Mouse (Mus musculus) urinary bladder, postnatal 4 days (tissue): ENCODE data around the gene Six3.

Source experiments
- DNase-seq, 2 experiments: peaks; one replicate each; pipeline ENCODE4 v3.0.0; 2021 to 2022; ENCODE audit warnings: low spot score in 2 of 2

Gene Six3

DNA sequence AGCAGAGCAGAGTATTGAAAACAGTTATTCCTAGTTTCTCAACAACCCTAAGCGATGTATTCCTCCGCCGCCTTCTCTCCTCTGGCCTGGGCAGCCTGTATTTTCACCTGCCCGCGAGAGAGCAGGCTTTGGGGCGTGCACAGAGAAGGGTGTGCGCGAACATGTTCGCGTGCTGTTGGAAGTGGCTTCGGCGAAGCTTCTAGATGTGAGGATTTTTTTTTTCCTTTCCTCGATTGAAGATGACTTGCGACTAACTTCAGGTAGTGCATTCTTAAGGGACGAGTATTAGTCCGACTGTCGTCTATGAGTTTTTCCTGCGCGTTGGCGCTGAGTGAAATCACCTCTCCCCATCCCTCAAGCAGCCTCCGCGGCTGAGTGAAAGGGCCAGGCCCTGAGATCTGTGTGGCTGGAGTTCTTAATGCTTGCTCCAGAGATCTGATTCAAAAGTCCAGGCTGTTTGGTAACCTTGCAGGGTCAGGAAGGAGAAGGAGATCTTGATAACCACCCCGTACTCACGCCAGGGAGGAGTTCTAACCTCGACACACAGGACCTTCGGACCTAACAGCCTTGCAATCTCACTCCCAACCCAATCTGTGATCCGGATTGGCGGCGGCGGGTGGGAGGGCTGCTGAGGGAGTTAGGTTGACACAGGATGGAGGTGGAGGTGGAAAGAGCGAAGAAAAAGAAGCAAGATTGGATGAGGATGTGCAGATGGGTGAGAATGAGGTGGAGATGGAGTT is 712 bp upstream of the Six3 start:
- peak in 1 of 2 experiments; percentile 52 for DNase-seq

- peak in 1 of 2 experiments; percentile 58 for DNase-seq
These were observed 758 bp downstream of the Six3 start for GRCm38 (mm10) chr17:85614011-85614721.

GRCm38 (mm10) chr17:85614722-85615331 is 1.4 kb downstream of the Six3 start:
- peak in 1 of 2 experiments; percentile 54 for DNase-seq

- peak in 1 of 2 experiments; percentile 44 for DNase-seq
These were observed 2.2 kb downstream of the Six3 start for GRCm38 (mm10) chr17:85615586-85615985.

DNA sequence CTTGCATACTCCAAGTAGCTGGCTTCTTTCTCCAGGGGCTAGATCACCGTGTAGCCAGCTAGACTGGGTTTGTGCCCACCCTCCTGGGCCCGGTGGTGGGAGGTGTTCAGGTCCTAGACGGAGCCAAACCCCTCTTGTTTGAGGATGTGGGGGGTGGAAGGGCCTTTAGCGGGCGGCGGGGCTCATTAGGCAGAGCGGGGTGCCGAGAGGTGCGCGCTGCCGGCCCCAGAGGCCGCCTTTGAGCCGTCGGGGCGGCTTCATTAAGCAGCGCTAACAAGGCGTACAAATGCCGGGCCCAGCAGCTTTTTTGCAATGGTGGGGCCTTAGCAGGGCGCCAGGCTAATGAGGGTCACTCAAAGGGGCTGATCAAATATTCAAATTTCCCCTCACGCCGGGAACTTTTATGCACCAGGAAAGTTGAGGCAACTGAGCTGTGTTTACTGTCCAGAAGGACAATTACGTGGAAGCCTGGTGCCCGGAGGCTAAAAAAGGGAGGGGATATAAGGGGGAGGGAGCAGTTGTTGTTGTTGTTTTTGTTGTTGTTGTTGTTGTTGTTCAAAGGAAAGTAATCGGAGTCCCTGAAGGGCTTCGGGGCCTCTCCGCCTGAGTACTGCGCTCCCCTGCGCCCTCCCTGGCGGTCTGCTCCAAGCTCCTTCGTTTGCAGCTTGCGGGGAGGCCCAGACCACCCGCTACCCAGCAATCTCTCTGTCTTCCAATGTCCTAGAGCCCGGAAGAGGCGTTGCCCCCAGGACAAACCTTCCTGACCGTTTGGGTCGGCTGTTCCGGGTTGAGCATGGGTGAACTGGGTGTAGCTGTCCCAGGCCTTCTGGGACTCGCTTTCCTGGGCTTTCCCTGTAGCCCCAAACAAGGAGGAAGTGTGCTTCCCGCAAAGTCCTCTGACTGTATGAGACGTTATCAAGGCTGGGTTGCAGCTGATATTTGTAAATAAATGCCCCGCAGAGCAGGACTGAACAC is 3.4 kb downstream of the Six3 start:
- DNase-seq, result peak in 1 of 2 experiments; percentile 22

- peak in 1 of 2 experiments; percentile 41 for DNase-seq
These were observed 4.4 kb downstream of the Six3 start for GRCm38 (mm10) chr17:85617566-85618358.

DNA sequence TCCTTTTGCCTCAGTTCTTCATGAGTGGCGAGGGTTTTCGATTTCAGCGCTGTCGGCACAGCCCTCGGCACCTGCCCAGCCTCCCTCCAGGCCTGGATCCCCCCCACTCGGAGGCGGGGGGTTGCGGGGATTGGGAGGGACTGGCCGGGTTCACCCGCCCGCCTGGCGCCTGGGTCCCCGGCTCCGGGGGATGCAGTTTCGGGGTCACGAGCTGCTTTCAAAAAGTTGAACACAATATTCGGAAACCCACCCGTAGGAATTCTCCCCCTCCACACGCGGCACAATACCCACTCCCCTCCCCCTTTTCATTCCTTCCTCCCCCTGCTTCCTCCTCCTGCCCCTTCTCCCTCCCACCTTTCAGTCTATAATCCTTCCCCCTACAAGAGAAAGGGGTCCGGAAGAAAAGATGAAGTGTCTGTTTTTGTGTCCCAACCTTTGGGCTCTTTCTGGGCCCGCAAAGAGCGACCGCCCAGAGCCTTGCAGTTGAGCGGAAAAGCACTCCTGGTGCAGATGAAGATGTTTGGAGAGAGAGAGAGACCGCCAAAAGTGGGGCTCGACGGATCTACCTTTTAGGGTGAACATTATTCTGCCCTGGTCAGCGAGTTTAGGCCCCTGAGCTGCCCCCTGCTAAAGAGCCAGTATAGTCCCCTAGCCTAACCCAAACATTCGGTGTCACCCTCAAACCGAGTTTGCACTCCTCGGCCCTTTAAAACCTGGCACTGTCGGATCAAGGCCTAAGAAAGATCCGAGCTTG is 5.1 kb downstream of the Six3 start:
- no peak for DNase-seq

DNA sequence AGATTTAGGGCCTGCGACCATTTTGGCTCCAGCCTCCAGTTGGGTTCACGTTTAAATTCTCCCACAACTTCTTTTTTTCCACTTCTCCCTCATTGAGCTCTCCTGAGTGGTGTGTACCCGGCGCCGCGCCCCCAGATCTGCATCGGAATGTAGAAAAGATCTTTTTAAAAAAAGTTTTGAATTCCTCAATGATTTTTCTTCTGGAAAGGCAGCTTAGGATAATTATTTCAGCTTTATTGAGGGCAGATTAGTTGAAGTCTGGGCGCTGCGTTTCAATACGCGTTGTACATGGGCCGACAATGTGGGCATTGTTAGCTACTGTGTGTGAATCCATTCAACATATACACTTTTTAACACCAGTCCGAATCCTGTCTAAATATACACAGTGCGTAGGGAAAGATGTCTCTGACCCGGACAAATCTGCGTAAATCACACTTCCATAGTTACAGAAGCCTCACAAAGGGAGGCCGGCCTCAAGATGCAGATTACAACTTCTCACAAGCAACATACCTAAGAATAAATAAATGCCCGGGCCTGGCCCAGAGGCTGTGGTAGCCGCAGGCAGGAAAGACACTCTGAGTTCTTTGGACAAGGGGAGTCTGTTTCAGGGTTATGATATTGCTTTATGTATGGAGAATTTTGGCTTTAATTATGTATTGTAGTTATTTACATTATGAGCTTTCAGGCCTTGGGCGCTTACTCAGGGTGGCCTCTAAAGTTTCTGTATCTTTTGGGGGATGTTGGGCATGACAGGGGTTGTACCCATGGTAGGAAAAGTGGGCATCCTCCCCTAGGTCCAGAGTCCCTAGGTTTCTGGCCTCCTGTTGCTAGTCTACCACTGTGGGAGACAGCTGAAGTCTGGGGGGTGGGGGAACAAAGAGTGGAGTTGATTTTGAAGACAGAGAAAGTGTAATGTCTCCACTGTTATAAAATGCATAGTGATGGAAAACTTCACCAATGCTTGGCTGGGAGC is 6.0 kb downstream of the Six3 start:
- DNase-seq, result no peak

- DNase-seq, result no peak
These were observed 6.7 kb downstream of the Six3 start for GRCm38 (mm10) chr17:85620086-85620481.

DNA sequence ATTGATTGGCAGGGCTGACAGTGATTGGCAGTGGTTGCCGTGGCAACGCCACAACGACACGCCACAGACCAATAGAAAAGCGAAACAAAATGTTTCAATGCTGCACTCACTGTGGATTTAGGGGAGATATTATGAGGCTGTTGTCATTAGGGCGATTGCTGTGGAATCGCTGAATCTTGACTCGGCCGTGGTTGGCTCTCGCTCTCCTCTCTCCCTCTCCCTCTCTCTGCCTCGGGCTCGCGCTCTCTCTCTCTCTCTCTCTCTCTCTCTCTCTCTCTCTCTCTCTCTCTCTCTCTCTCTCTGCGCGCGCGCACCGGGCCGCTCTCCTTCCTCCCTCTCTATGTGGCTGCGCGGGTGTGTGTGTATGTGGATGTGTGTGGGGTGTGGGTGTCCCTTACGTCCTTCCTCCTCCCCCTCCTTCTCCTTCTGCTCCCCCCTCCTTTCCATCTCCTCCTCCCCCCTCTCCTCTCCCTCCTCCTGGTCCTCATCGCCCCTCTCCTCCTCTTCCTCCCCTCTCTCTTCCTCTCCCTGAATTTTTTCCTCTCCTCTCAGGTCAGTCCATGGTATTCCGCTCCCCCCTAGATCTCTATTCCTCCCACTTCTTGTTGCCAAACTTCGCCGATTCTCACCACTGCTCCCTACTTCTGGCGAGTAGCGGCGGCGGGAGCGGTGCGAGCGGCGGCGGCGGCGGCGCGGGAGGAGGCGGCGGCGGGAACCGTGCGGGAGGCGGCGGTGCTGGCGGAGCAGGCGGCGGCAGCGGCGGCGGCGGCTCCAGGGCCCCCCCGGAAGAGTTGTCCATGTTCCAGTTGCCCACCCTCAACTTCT is 7.5 kb downstream of the Six3 start:
- DNase-seq, result no peak

GRCm38 (mm10) chr17:85621505-85622310 is 8.3 kb downstream of the Six3 start:
- no peak for DNase-seq

DNA sequence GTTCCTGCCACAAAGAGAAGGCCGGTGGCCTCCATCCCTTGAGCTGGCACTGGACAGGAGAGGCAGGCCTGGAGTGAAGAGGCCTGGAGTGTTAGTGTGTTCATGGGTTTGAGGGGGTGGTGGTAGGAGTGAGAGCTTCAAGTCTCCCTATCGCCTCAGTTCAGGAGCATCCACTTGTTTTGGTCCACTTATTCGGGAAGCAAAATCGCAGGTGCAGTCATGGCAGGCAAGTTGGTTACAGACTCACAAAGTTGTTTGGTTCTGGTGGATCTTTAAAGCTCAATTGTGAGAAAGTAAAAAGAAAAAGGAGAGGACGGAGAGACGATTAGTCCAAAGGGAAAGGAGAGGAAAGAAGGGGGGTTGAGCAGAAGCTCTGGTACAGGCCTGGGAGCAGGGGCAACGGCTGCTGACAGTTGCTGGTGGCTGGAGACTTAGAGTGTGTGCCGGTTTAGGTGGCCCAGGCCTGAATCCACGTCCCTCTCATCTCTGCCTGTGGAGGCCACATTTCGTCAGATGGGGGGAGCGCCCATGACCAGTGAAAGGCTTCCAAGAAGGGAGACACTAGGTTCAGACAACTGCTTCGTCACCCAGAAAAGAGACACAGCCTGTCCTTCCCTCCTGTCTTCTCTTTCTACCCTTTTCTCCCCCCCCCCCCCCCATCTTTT is 9.2 kb downstream of the Six3 start:
- DNase-seq, result peak in 1 of 2 experiments; percentile 51

- peak in 1 of 2 experiments; percentile 55 for DNase-seq
These were observed 10.0 kb downstream of the Six3 start for GRCm38 (mm10) chr17:85623161-85624050.

- peak in 1 of 2 experiments; percentile 51 for DNase-seq
These were observed 10.6 kb downstream of the Six3 start for GRCm38 (mm10) chr17:85624051-85624420.
